Mouse (Mus musculus): ENCODE measurements around the gene Rpl10a.

- TF ChIP-seq CTCF (IDR thresholded peaks at IDR 0.05; ENCODE audit: low read depth) (no peak), EP300 (optimal IDR thresholded peaks at IDR 0.05) (no peak)
These were observed 21.7 kb downstream of the Rpl10a start for GRCm38 (mm10) chr17:28349901-28350465.
